Mouse (Mus musculus) testis, adult 2 months (tissue): Measurements from ENCODE around the gene Atxn2. TPM values are rescaled to one million over a fixed set of nuclear protein-coding genes. Genes with fewer than 3 reads are reported as not detected.
"Not testable (repeated sequence)": the region's sequence is repeated elsewhere in the genome, so short reads cannot be mapped to it uniquely, and the experiment has no call there.

Source experiments
- H3K27ac ChIP-seq: fragments of 200-500 bp; 2 replicates; pipeline ENCODE4 v1.5.1; 2012; ENCODE audit warnings: low read depth, low read length; ENCODE audit not compliant: control insufficient read depth, insufficient read depth
- H3K27me3 ChIP-seq: fragments of 200-500 bp; 2 replicates; pipeline ENCODE4 v1.6.1; 2012; ENCODE audit warnings: mild to moderate bottlenecking, low read length, moderate library complexity; ENCODE audit not compliant: control insufficient read depth, insufficient read depth
- H3K36me3 ChIP-seq: fragments of 200-500 bp; 2 replicates; pipeline ENCODE4 v1.6.1; 2012; ENCODE audit warnings: mild to moderate bottlenecking, low read length; ENCODE audit not compliant: control insufficient read depth, insufficient read depth
- H3K4me1 ChIP-seq: fragments of 200-500 bp; 2 replicates; pipeline ENCODE4 v1.6.1; 2012; ENCODE audit warnings: low read length; ENCODE audit not compliant: control insufficient read depth, insufficient read depth
- H3K4me3 ChIP-seq: fragments of 200-500 bp; 2 replicates; pipeline ENCODE4 v1.5.1; 2012; ENCODE audit warnings: low read depth, mild to moderate bottlenecking, low read length, moderate library complexity, mixed read lengths; ENCODE audit not compliant: control insufficient read depth
- CTCF ChIP-seq: fragments of 200-500 bp; IDR thresholded peaks from 2 replicates; pipeline ENCODE4 v1.5.1; 2012; ENCODE audit warnings: low read depth, mild to moderate bottlenecking, inconsistent platforms, low read length, moderate library complexity; ENCODE audit not compliant: control insufficient read depth, insufficient read depth, insufficient replicate concordance
- POLR2A ChIP-seq: fragments of 200-500 bp; IDR thresholded peaks from 2 replicates; pipeline ENCODE4 v1.6.1; 2012; ENCODE audit warnings: low read depth, mild to moderate bottlenecking, inconsistent platforms, low read length, moderate library complexity; ENCODE audit not compliant: control insufficient read depth
- polyA plus RNA-seq: library from polyadenylated mRNA; depleted of rRNA; stranded (reverse); fragments of >200 nt; gene quantifications from 2 replicates; pipeline ENCODE4 v1.2.3, GENCODE M21; 2012

Gene Atxn2
- polyA plus RNA-seq, 1 experiment, result 166 TPM

GRCm38 (mm10) chr5:121721841-121722240, 10.7 kb downstream of the Atxn2 start:
- Histone ChIP-seq H3K4me3 (no peak overlapping the region), H3K27ac (no peak overlapping the region), H3K4me1 (no peaks in the 10 kb centered on the region; the same call in 1 of the 2 replicates), H3K36me3 (no peaks in the 10 kb centered on the region; the same call in 1 of the 2 replicates), H3K27me3 (no peaks in the 10 kb centered on the region)
- no peak for TF ChIP-seq POLR2A
- TF ChIP-seq CTCF, result no peak

- Histone ChIP-seq H3K27ac (no peak overlapping the region), H3K36me3 (no peaks in the 10 kb centered on the region; the same call in 1 of the 2 replicates), H3K27me3 (no peaks in the 10 kb centered on the region), H3K4me1 (no peaks in the 10 kb centered on the region), H3K4me3 (no peak overlapping the region)
- TF ChIP-seq CTCF, result no peak
- TF ChIP-seq POLR2A, result no peak
Observed at GRCm38 (mm10) chr5:121724678-121725077, 13.5 kb downstream of the Atxn2 start.

GRCm38 (mm10) chr5:121730057-121730456, 18.9 kb downstream of the Atxn2 start:
- no peak overlapping the region for H3K4me3 ChIP-seq
- H3K36me3 ChIP-seq, result no peaks in the 10 kb centered on the region
- no peak for TF ChIP-seq CTCF
- TF ChIP-seq POLR2A, result no peak
- H3K27me3 ChIP-seq, result no peaks in the 10 kb centered on the region
- no peaks in the 10 kb centered on the region for H3K4me1 ChIP-seq
- H3K27ac ChIP-seq, result no peak overlapping the region

- Histone ChIP-seq H3K4me3 (no peak overlapping the region), H3K27me3 (no peaks in the 10 kb centered on the region), H3K36me3 (no peaks in the 10 kb centered on the region), H3K27ac (no peak overlapping the region), H3K4me1 (no peaks in the 10 kb centered on the region; the same call in 1 of the 2 replicates)
- TF ChIP-seq POLR2A, result no peak
- no peak for TF ChIP-seq CTCF
Observed at GRCm38 (mm10) chr5:121736641-121737040, 25.5 kb downstream of the Atxn2 start.

- H3K27ac ChIP-seq, H3K36me3 ChIP-seq, H3K27me3 ChIP-seq, H3K4me3 ChIP-seq, H3K4me1 ChIP-seq: not testable (repeated sequence)
Observed at GRCm38 (mm10) chr5:121738162-121738561, 27.0 kb downstream of the Atxn2 start.

- Histone ChIP-seq H3K36me3 (no peaks in the 10 kb centered on the region), H3K27me3 (no peaks in the 10 kb centered on the region), H3K4me1 (no peaks in the 10 kb centered on the region; the same call in 1 of the 2 replicates), H3K27ac (no peak overlapping the region), H3K4me3 (no peak overlapping the region)
- no peak for TF ChIP-seq CTCF
- TF ChIP-seq POLR2A, result no peak
Observed at GRCm38 (mm10) chr5:121738576-121739191, 27.5 kb downstream of the Atxn2 start.

GRCm38 (mm10) chr5:121740516-121740915, 29.4 kb downstream of the Atxn2 start:
- TF ChIP-seq CTCF (no peak), POLR2A (no peak)
- Histone ChIP-seq H3K4me1 (peaks cover 2% of the 10 kb centered on the region; the same call in 1 of the 2 replicates), H3K27me3 (no peaks in the 10 kb centered on the region), H3K36me3 (peaks cover 1% of the 10 kb centered on the region; the same call in 1 of the 2 replicates), H3K27ac (no peak overlapping the region), H3K4me3 (no peak overlapping the region)

GRCm38 (mm10) chr5:121742915-121743314, 31.8 kb downstream of the Atxn2 start:
- Histone ChIP-seq H3K27me3 (no peaks in the 10 kb centered on the region), H3K4me3 (no peak overlapping the region), H3K36me3 (peaks cover 1% of the 10 kb centered on the region; the same call in 1 of the 2 replicates), H3K4me1 (peaks cover 2% of the 10 kb centered on the region; the same call in 1 of the 2 replicates), H3K27ac (no peak overlapping the region)
- TF ChIP-seq POLR2A, result no peak
- TF ChIP-seq CTCF, result no peak

- not testable (repeated sequence) for H3K36me3 ChIP-seq, H3K4me3 ChIP-seq, H3K27ac ChIP-seq, H3K27me3 ChIP-seq, H3K4me1 ChIP-seq
Observed at GRCm38 (mm10) chr5:121747884-121748594, 36.9 kb downstream of the Atxn2 start.
